Mouse (Mus musculus) MEL (cell line): Measurements from ENCODE around the gene Fosl1.

Experiments
- BHLHE40 ChIP-seq: IDR thresholded peaks from 2 replicates; pipeline ENCODE4 v1.6.1; 2012; ENCODE audit warnings: low read depth, mild to moderate bottlenecking, inconsistent platforms, low read length, improper control_type of control experiment, borderline replicate concordance
- CTCF ChIP-seq, 3 experiments: IDR thresholded peaks in 2 of 3; conservative IDR thresholded peaks in 1 of 3; 2 replicates each; pipeline ENCODE4 v1.5.1; 2011 to 2012; ENCODE audit warnings: low read length in 3 of 3, low read depth in 2 of 3, mild to moderate bottlenecking in 2 of 3, improper control_type of control experiment in 1 of 3, inconsistent platforms in 1 of 3, mixed read lengths in 1 of 3, moderate library complexity in 1 of 3; ENCODE audit not compliant: control insufficient read depth in 1 of 3, insufficient read depth in 1 of 3, poor library complexity in 1 of 3, severe bottlenecking in 1 of 3
- EP300 ChIP-seq, 2 experiments: IDR thresholded peaks; 2 replicates each; pipeline ENCODE4 v1.6.1; 2011; ENCODE audit warnings: improper control_type of control experiment in 2 of 2, low read length in 2 of 2, low read depth in 1 of 2, mild to moderate bottlenecking in 1 of 2
- GATA1 ChIP-seq: IDR thresholded peaks from 2 replicates; pipeline ENCODE4 v1.6.1; 2011; ENCODE audit warnings: low read depth, low read length, improper control_type of control experiment
- JUND ChIP-seq: IDR thresholded peaks from 2 replicates; pipeline ENCODE4 v1.6.1; 2011; ENCODE audit warnings: low read depth, mild to moderate bottlenecking, improper control_type of control experiment, low read length
- MAX ChIP-seq: IDR thresholded peaks from 2 replicates; pipeline ENCODE4 v1.6.1; 2011; ENCODE audit warnings: low read length, improper control_type of control experiment
- MEF2A ChIP-seq: IDR thresholded peaks from 2 replicates; pipeline ENCODE4 v1.6.1; 2014; ENCODE audit warnings: low read depth, mild to moderate bottlenecking, inconsistent platforms, low read length, improper control_type of control experiment; ENCODE audit not compliant: poor library complexity, insufficient replicate concordance, severe bottlenecking; ENCODE audit errors: extremely low read depth
- MYC ChIP-seq: IDR thresholded peaks from 2 replicates; pipeline ENCODE4 v1.6.1; 2011; ENCODE audit warnings: low read depth, mild to moderate bottlenecking, low read length, improper control_type of control experiment, moderate library complexity
- POLR2A ChIP-seq, 2 experiments: IDR thresholded peaks; 2 replicates each; pipeline ENCODE4 v1.6.1; 2011 to 2012; ENCODE audit warnings: low read length in 2 of 2, mild to moderate bottlenecking in 2 of 2, control low read depth in 1 of 2, improper control_type of control experiment in 1 of 2, low read depth in 1 of 2, moderate library complexity in 1 of 2; ENCODE audit not compliant: control insufficient read depth in 1 of 2, insufficient read depth in 1 of 2, poor library complexity in 1 of 2
- UBTF ChIP-seq: IDR thresholded peaks from 2 replicates; pipeline ENCODE4 v1.6.1; 2012; ENCODE audit warnings: low read depth, mild to moderate bottlenecking, inconsistent platforms, low read length, improper control_type of control experiment, moderate library complexity, borderline replicate concordance; ENCODE audit not compliant: insufficient read depth
- ZNF384 ChIP-seq: IDR thresholded peaks from 2 replicates; pipeline ENCODE4 v1.6.1; 2012; ENCODE audit warnings: low read depth, mild to moderate bottlenecking, inconsistent platforms, low read length, improper control_type of control experiment

DNA sequence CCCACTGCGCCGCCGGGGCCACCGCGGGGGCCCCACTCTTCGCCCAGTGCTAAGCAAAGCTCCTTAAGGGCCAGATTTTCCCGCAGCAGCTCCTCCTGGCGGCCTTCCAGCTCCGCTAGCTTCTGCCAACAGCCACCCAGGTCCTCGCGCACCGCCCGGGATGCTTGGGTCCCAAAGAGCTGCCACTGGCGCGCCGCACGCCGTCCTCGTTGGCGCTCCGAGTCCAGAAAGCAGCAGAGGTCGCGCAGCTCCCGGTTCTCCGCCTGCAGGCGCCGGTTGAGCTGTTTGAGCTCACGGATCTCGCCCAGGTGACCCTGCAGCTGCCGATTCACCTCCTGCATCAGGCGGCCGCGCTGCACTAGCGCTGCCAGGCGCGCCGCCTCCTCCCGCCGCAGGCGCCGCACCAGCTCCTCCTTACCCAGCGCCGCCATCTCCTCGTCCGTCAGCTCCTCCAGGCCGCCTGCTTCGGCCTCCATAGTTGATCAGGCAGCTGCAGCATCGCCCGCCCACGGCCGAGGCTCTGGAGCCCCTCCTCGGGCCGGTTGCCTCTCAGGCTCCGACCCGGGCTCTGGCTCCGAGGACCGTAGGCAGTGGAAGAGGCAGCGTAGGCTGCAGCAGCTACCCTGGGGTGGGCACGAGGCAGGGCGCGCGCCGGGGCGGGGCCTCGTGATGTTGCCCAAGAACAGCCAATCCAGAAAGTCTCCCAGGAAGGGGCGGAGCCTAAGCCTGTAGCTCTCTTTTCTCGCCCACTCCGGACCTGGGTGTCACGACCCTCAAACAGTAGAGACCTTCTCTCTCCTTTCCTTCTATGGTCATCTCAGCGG, 9.8 kb downstream of the Fosl1 start:
- TF ChIP-seq POLR2A (IDR thresholded peaks at IDR 0.05; ENCODE audit: control insufficient read depth in 1 of 2, insufficient read depth in 1 of 2, low read depth in 1 of 2, low read length in 2 of 2, poor library complexity in 1 of 2) (peak; percentile 79 to 89), JUND (no peak), CTCF (IDR thresholded peaks at IDR 0.05 in 2 of 3, conservative IDR thresholded peaks at IDR 0.05 in 1 of 3; ENCODE audit: control insufficient read depth in 1 of 3, insufficient read depth in 1 of 3, low read depth in 2 of 3, low read length in 3 of 3, poor library complexity in 1 of 3, severe bottlenecking in 1 of 3) (0 out of 6 replicates have a peak, but pooled peaks of 1 of the 3 experiments have one; percentile 9), BHLHE40 (no peak), MAX (peak; percentile 81), MEF2A (no peak), EP300 (IDR thresholded peaks at IDR 0.05; ENCODE audit: low read depth in 1 of 2, low read length in 2 of 2) (no peak), ZNF384 (no peak), UBTF (no peak; the same call in 1 of the 2 replicates), GATA1 (no peak), MYC (peak; percentile 48; the same call in 1 of the 2 replicates)
